Mouse (Mus musculus) midbrain, embryonic 10.5 days (tissue): Measurements from ENCODE around the gene Txnrd2. TPM values are rescaled to one million over a fixed set of nuclear protein-coding genes. Genes with fewer than 3 reads are reported as not detected.
A peak's percentile ranks its signal among the peaks of the same experiment; 100 is the strongest.

Experiments used
- DNase-seq: peaks from one replicate; pipeline ENCODE4 v3.0.0-alpha.2; 2017; ENCODE audit warnings: low spot score
- H3K27ac ChIP-seq: fragments of 300-500 bp; sonication (generic); replicated peaks from 2 replicates; pipeline ENCODE4 v1.5.1; 2016; ENCODE audit warnings: mild to moderate bottlenecking
- H3K27me3 ChIP-seq: fragments of 300-500 bp; sonication (generic); 2 replicates; pipeline ENCODE4 v1.6.1; 2016; ENCODE audit warnings: low read depth, mild to moderate bottlenecking; ENCODE audit not compliant: poor library complexity, severe bottlenecking
- H3K36me3 ChIP-seq: fragments of 300-500 bp; sonication (generic); 2 replicates; pipeline ENCODE4 v1.6.1; 2016; ENCODE audit warnings: mild to moderate bottlenecking, moderate library complexity
- H3K4me1 ChIP-seq: fragments of 300-500 bp; sonication (generic); 2 replicates; pipeline ENCODE4 v1.6.1; 2016
- H3K4me3 ChIP-seq: fragments of 300-500 bp; sonication (generic); 2 replicates; pipeline ENCODE4 v1.5.1; 2016; ENCODE audit warnings: mild to moderate bottlenecking, moderate library complexity
- H3K9me3 ChIP-seq: fragments of 300-500 bp; sonication (generic); replicated peaks from 2 replicates; pipeline ENCODE4 v1.6.1; 2016; ENCODE audit warnings: mild to moderate bottlenecking
- WGBS: fragments of 180-500 bp; shearing (Covaris S2); methylation state at CpG from one replicate; pipeline ENCODE4 v1.1.7; 2016; 5-methylcytosine and 5-hydroxymethylcytosine counted together
- polyA plus RNA-seq: library from polyadenylated mRNA; unstranded; fragments of >200 nt; fragmentation: Nextera tagmentation; extraction: Ambion mirVana; gene quantifications from 2 replicates; pipeline ENCODE4 v1.2.1, GENCODE M21; 2016

Txnrd2 gene
- polyA plus RNA-seq, 1 experiment from 2014 or later, result 30.7 TPM

- H3K4me3 ChIP-seq, result no peak overlapping the region
- no peaks in the 10 kb centered on the region for H3K36me3 ChIP-seq
- WGBS, result 96% methylated on average over 3 of the region's 3 CpGs
- H3K27me3 ChIP-seq, result peaks cover 9% of the 10 kb centered on the region; the same call in 1 of the 2 replicates
- H3K4me1 ChIP-seq, result peaks cover under 1% of the 10 kb centered on the region
- DNase-seq, result no peak
- H3K27ac ChIP-seq, result no peak overlapping the region
- no peaks in the 10 kb centered on the region; the same call in 1 of the 2 replicates for H3K9me3 ChIP-seq
Observed at GRCm38 (mm10) chr16:18490281-18490680, 64.1 kb downstream of the Txnrd2 start.

GRCm38 (mm10) chr16:18490894-18491293, 64.7 kb downstream of the Txnrd2 start:
- H3K4me3 ChIP-seq, result no peak overlapping the region
- H3K27ac ChIP-seq, result no peak overlapping the region
- DNase-seq, result no peak
- no peaks in the 10 kb centered on the region for H3K4me1 ChIP-seq
- H3K36me3 ChIP-seq, result no peaks in the 10 kb centered on the region
- 70% methylated on average over 1 of the region's 1 CpGs for WGBS
- H3K27me3 ChIP-seq, result peaks cover 6% of the 10 kb centered on the region; the same call in 1 of the 2 replicates
- H3K9me3 ChIP-seq, result no peaks in the 10 kb centered on the region; the same call in 1 of the 2 replicates

GRCm38 (mm10) chr16:18497865-18498515, 71.8 kb downstream of the Txnrd2 start:
- Histone ChIP-seq H3K9me3 (no peaks in the 10 kb centered on the region; the same call in 1 of the 2 replicates), H3K4me3 (peak overlapping the region; percentile 84), H3K36me3 (peaks cover 23% of the 10 kb centered on the region), H3K4me1 (peaks cover 24% of the 10 kb centered on the region), H3K27me3 (no peaks in the 10 kb centered on the region), H3K27ac (peak overlapping the region; percentile 93)
- no peak for DNase-seq
- WGBS, result 14% methylated on average over 6 of the region's 6 CpGs

- peak within 1 kb of the TSS; percentile 84 for H3K4me3 ChIP-seq
- WGBS, result under 1% methylated on average over 51 of the region's 51 CpGs
Observed at GRCm38 (mm10) chr16:18498558-18498990, 72.4 kb downstream of the Txnrd2 start, which contains the start of the genes Gnb1l and Rtl10. Gnb1l (plus strand) TSS chr16:18498713. Rtl10 (plus strand) TSS chr16:18498901.

GRCm38 (mm10) chr16:18498996-18499395, 72.8 kb downstream of the Txnrd2 start:
- Histone ChIP-seq H3K9me3 (no peaks in the 10 kb centered on the region; the same call in 1 of the 2 replicates), H3K4me3 (peak overlapping the region; percentile 84), H3K27me3 (no peaks in the 10 kb centered on the region), H3K36me3 (peaks cover 31% of the 10 kb centered on the region), H3K27ac (peak overlapping the region; percentile 93), H3K4me1 (peaks cover 24% of the 10 kb centered on the region)
- under 1% methylated on average over 24 of the region's 24 CpGs for WGBS
- DNase-seq, result no peak

More at GRCm38 (mm10) chr16:18498558-18498990, 72.4 kb downstream of the Txnrd2 start, which contains the start of the genes Gnb1l and Rtl10:
- peak; percentile 98 for DNase-seq
- Histone ChIP-seq H3K36me3 (peaks cover 27% of the 10 kb centered on the region), H3K9me3 (no peaks in the 10 kb centered on the region; the same call in 1 of the 2 replicates), H3K27me3 (no peaks in the 10 kb centered on the region), H3K27ac (peak within 1 kb of the TSS; percentile 93), H3K4me1 (peaks cover 24% of the 10 kb centered on the region)

GRCm38 (mm10) chr16:18501531-18501930, 75.3 kb downstream of the Txnrd2 start:
- peaks cover 24% of the 10 kb centered on the region for H3K4me1 ChIP-seq
- H3K36me3 ChIP-seq, result peaks cover 33% of the 10 kb centered on the region
- H3K27me3 ChIP-seq, result no peaks in the 10 kb centered on the region
- no peak for DNase-seq
- no peak overlapping the region for H3K4me3 ChIP-seq
- H3K27ac ChIP-seq, result no peak overlapping the region
- H3K9me3 ChIP-seq, result no peaks in the 10 kb centered on the region
- WGBS, result 96% methylated on average over 6 of the region's 6 CpGs

- peaks cover 33% of the 10 kb centered on the region for H3K36me3 ChIP-seq
- DNase-seq, result no peak
- 93% methylated on average over 14 of the region's 14 CpGs for WGBS
- no peak overlapping the region for H3K27ac ChIP-seq
- H3K4me3 ChIP-seq, result no peak overlapping the region
- H3K4me1 ChIP-seq, result peaks cover 14% of the 10 kb centered on the region
- no peaks in the 10 kb centered on the region for H3K9me3 ChIP-seq
- H3K27me3 ChIP-seq, result no peaks in the 10 kb centered on the region
Observed at GRCm38 (mm10) chr16:18503566-18504342, 77.6 kb downstream of the Txnrd2 start.

- no peak for DNase-seq
- Histone ChIP-seq H3K36me3 (peaks cover 20% of the 10 kb centered on the region), H3K9me3 (no peaks in the 10 kb centered on the region), H3K27ac (no peak overlapping the region), H3K4me1 (no peaks in the 10 kb centered on the region), H3K27me3 (no peaks in the 10 kb centered on the region), H3K4me3 (no peak overlapping the region)
- 92% methylated on average over 3 of the region's 3 CpGs for WGBS
Observed at GRCm38 (mm10) chr16:18506524-18507199, 80.5 kb downstream of the Txnrd2 start.

GRCm38 (mm10) chr16:18507200-18507549, 81.0 kb downstream of the Txnrd2 start:
- no peak overlapping the region for H3K27ac ChIP-seq
- WGBS, result 80% methylated on average over 1 of the region's 1 CpGs
- no peak overlapping the region for H3K4me3 ChIP-seq
- DNase-seq, result no peak
- no peaks in the 10 kb centered on the region for H3K4me1 ChIP-seq
- no peaks in the 10 kb centered on the region for H3K9me3 ChIP-seq
- no peaks in the 10 kb centered on the region for H3K27me3 ChIP-seq
- H3K36me3 ChIP-seq, result peaks cover 15% of the 10 kb centered on the region

- Histone ChIP-seq H3K27ac (no peak overlapping the region), H3K4me3 (no peak overlapping the region), H3K27me3 (no peaks in the 10 kb centered on the region), H3K4me1 (0 out of 2 replicates have a peak, but pooled peaks cover 2% of the 10 kb centered on the region), H3K9me3 (no peaks in the 10 kb centered on the region), H3K36me3 (no peaks in the 10 kb centered on the region; the same call in 1 of the 2 replicates)
- DNase-seq, result no peak
- WGBS, result 91% methylated on average over 5 of the region's 5 CpGs
Observed at GRCm38 (mm10) chr16:18511741-18512140, 85.6 kb downstream of the Txnrd2 start.

- WGBS, result 82% methylated on average over 6 of the region's 6 CpGs
- H3K9me3 ChIP-seq, result no peaks in the 10 kb centered on the region
- DNase-seq, result no peak
- 0 out of 2 replicates have a peak, but pooled peaks cover 2% of the 10 kb centered on the region for H3K4me1 ChIP-seq
- H3K4me3 ChIP-seq, result no peak overlapping the region
- H3K27me3 ChIP-seq, result no peaks in the 10 kb centered on the region
- H3K36me3 ChIP-seq, result no peaks in the 10 kb centered on the region
- H3K27ac ChIP-seq, result no peak overlapping the region
Observed at GRCm38 (mm10) chr16:18513508-18513907, 87.3 kb downstream of the Txnrd2 start.

GRCm38 (mm10) chr16:18518091-18518490, 91.9 kb downstream of the Txnrd2 start:
- Histone ChIP-seq H3K27me3 (no peaks in the 10 kb centered on the region), H3K36me3 (no peaks in the 10 kb centered on the region), H3K4me3 (no peak overlapping the region), H3K4me1 (0 out of 2 replicates have a peak, but pooled peaks cover 2% of the 10 kb centered on the region), H3K27ac (no peak overlapping the region), H3K9me3 (no peaks in the 10 kb centered on the region)
- no peak for DNase-seq
